9 mouse cellular contexts compared by ENCODE assay signal in the genomic region with DNA sequence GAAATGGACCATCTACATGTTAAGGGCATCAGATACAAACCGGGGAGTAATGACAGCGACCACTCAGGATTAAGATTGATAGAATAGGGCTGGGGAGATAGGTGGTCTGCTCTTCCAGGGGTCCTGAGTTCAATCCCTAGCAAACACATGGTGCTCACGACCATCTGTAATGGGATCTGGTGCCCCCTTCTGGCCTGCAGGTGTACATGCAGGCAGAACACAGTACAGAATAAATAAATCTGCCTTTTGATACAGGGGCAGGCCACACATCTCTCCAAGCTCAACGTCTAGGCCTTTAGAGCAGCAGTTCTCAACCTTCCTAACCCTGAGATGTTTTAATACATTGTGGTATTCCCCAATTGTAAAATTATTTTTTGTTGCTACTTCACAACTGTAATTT.
DNase-seq lines count a peak whose midpoint lies in the region; ATAC-seq and TF ChIP-seq lines count a peak whose summit lies in the region.
"Had no signal": no experiment of that assay in that cellular context is flagged by ENCODE, and none has a peak within 500 bp of the region (broad histone marks: within the 10 kb centered on the region; RNA-seq: fewer than 3 reads in every experiment).

No protein-coding gene starts in this region.

- no peak overlapping the region for H3K4me2 ChIP-seq in intestine, postnatal 0 days (replicated peaks; ENCODE audit: low read depth)
- H3K4me2 ChIP-seq in intestine, embryonic 15.5 days (replicated peaks) = no peak overlapping the region
- no peak overlapping the region for H3K4me2 ChIP-seq in neural tube, embryonic 14.5 days (ENCODE audit: low read depth, low read length)
- H3K4me2 ChIP-seq: liver, embryonic 15.5 days had no signal

- no peaks in the 10 kb centered on the region for H3K27me3 ChIP-seq in intestine, postnatal 0 days (replicated peaks; ENCODE audit: control insufficient read depth, insufficient read depth, low read length)
- H3K27me3 ChIP-seq in intestine, embryonic 15.5 days (replicated peaks) = no peaks in the 10 kb centered on the region
- no peaks in the 10 kb centered on the region for H3K27me3 ChIP-seq in neural tube, embryonic 14.5 days (ENCODE audit: control insufficient read depth, insufficient read depth, low read length)
- H3K27me3 ChIP-seq: liver, embryonic 15.5 days had no signal

- H3K9ac ChIP-seq in intestine, postnatal 0 days (ENCODE audit: low read depth, low read length) = no peak overlapping the region
- H3K9ac ChIP-seq in intestine, embryonic 15.5 days = no peak overlapping the region
- no peak overlapping the region for H3K9ac ChIP-seq in ES-E14 (ENCODE audit: insufficient read depth, low read depth, low read length, poor library complexity, severe bottlenecking)
- no peak overlapping the region for H3K9ac ChIP-seq in neural tube, embryonic 14.5 days (replicated peaks; ENCODE audit: low read depth, low read length)
- H3K9ac ChIP-seq: liver, embryonic 15.5 days had no signal

- in situ Hi-C loops in ES-E14 (cut with MboI; ENCODE audit: low sequenced_read_pairs in 2 of 2, unreplicated experiment in 2 of 2) = loop anchor here (5.0 to 25.0 kb wide), 5 partner anchors 160 to 847 kb away; no protein-coding TSS in a partner anchor

- WGBS in intestine, postnatal 0 days = 27% methylated on average over 4 of the region's 4 CpGs
- 23% methylated on average over 4 of the region's 4 CpGs for WGBS in intestine, embryonic 15.5 days
- WGBS in neural tube, embryonic 14.5 days = 26% methylated on average over 4 of the region's 4 CpGs

- H3K36me3 ChIP-seq in intestine, postnatal 0 days (ENCODE audit: control insufficient read depth, insufficient read depth) = no peaks in the 10 kb centered on the region
- no peaks in the 10 kb centered on the region for H3K36me3 ChIP-seq in intestine, embryonic 15.5 days
- H3K36me3 ChIP-seq in ES-E14 (ENCODE audit: control insufficient read depth, insufficient read depth, low read length, poor library complexity, severe bottlenecking) = no peaks in the 10 kb centered on the region
- H3K36me3 ChIP-seq in neural tube, embryonic 14.5 days (ENCODE audit: control insufficient read depth, insufficient read depth, low read length) = no peaks in the 10 kb centered on the region
- H3K36me3 ChIP-seq: liver, embryonic 15.5 days had no signal

- TF ChIP-seq CTCF in intestine, postnatal 0 days (IDR thresholded peaks at IDR 0.05; ENCODE audit: low read depth) = peak; percentile 96

- no peak overlapping the region for H3K27ac ChIP-seq in intestine, postnatal 0 days (ENCODE audit: low read depth, low read length)
- H3K27ac ChIP-seq in intestine, embryonic 15.5 days = no peak overlapping the region
- no peak overlapping the region for H3K27ac ChIP-seq in ES-E14 (ENCODE audit: insufficient read depth, low read depth, low read length, poor library complexity, severe bottlenecking)
- H3K27ac ChIP-seq in neural tube, embryonic 14.5 days (ENCODE audit: low read depth, low read length) = no peak overlapping the region
- H3K27ac ChIP-seq: liver, embryonic 15.5 days had no signal

- no peak for ATAC-seq in intestine, postnatal 0 days
- no peak for ATAC-seq in intestine, embryonic 15.5 days
- 0 out of 2 replicates have a peak, but pooled peaks have one; percentile 49 for ATAC-seq in neural tube, embryonic 14.5 days (ENCODE audit: low read depth)
- no peak for ATAC-seq in granulocyte monocyte progenitor cell, adult 5-6 weeks (replicated peaks; ENCODE audit: poor library complexity, severe bottlenecking)

- no peak overlapping the region for H3K4me3 ChIP-seq in intestine, postnatal 0 days (ENCODE audit: low read depth, low read length)
- H3K4me3 ChIP-seq in intestine, embryonic 15.5 days (replicated peaks) = no peak overlapping the region
- H3K4me3 ChIP-seq in ES-E14 (ENCODE audit: insufficient read depth in 1 of 2, low read depth in 1 of 2, low read length in 2 of 2, poor library complexity in 1 of 2, severe bottlenecking in 1 of 2) = no peak overlapping the region
- H3K4me3 ChIP-seq in neural tube, embryonic 14.5 days (ENCODE audit: low read depth, low read length) = no peak overlapping the region
- H3K4me3 ChIP-seq: liver, embryonic 15.5 days had no signal

- no peaks in the 10 kb centered on the region for H3K9me3 ChIP-seq in intestine, postnatal 0 days (ENCODE audit: control insufficient read depth)
- H3K9me3 ChIP-seq in intestine, embryonic 15.5 days = no peaks in the 10 kb centered on the region
- H3K9me3 ChIP-seq in ES-E14 (ENCODE audit: control insufficient read depth, insufficient read depth, low read depth, low read length) = no peaks in the 10 kb centered on the region
- H3K9me3 ChIP-seq in neural tube, embryonic 14.5 days (ENCODE audit: control insufficient read depth, low read length) = no peaks in the 10 kb centered on the region
- H3K9me3 ChIP-seq: liver, embryonic 15.5 days had no signal

- no peaks in the 10 kb centered on the region for H3K4me1 ChIP-seq in intestine, postnatal 0 days (replicated peaks; ENCODE audit: control insufficient read depth, insufficient read depth, low read length)
- H3K4me1 ChIP-seq in intestine, embryonic 15.5 days (replicated peaks) = no peaks in the 10 kb centered on the region
- H3K4me1 ChIP-seq in ES-E14 (ENCODE audit: control insufficient read depth in 2 of 2, insufficient read depth in 2 of 2, low read length in 2 of 2, poor library complexity in 1 of 2) = no peaks in the 10 kb centered on the region
- H3K4me1 ChIP-seq in neural tube, embryonic 14.5 days (ENCODE audit: control insufficient read depth, insufficient read depth, low read length) = 0 out of 2 replicates have a peak, but pooled peaks cover 2% of the 10 kb centered on the region
- H3K4me1 ChIP-seq: liver, embryonic 15.5 days had no signal

- peak; percentile 77 to 78 for DNase-seq in B cell, adult 2 months
- no peak for DNase-seq in ES-E14 (ENCODE audit: low read depth, low spot score)
- peak; percentile 77 to 78 for DNase-seq in cerebellum, postnatal 14 days
- DNase-seq in kidney, postnatal 10 days = peak; percentile 67

TF ChIP-seq in ES-E14, 5 proteins besides CTCF, POLR2A, EP300 and RAD21:
- no peak for TF ChIP-seq HCFC1 (IDR thresholded peaks at IDR 0.05; ENCODE audit: borderline replicate concordance, insufficient read depth, low read length)
- no peak for TF ChIP-seq CHD2 (IDR thresholded peaks at IDR 0.05; ENCODE audit: low read depth, low read length)
- peak; percentile 61; the same call in 1 of the 2 replicates for TF ChIP-seq ZC3H11A (IDR thresholded peaks at IDR 0.05; ENCODE audit: borderline replicate concordance, low read depth, low read length)
